Mouse (Mus musculus) testis, adult 2 months (tissue): ENCODE results near the gene Basp1.

Experiments
- CTCF ChIP-seq: fragments of 200-500 bp; IDR thresholded peaks from 2 replicates; pipeline ENCODE4 v1.5.1; 2012; ENCODE audit warnings: low read depth, mild to moderate bottlenecking, inconsistent platforms, low read length, moderate library complexity; ENCODE audit not compliant: control insufficient read depth, insufficient read depth, insufficient replicate concordance
- POLR2A ChIP-seq: fragments of 200-500 bp; IDR thresholded peaks from 2 replicates; pipeline ENCODE4 v1.6.1; 2012; ENCODE audit warnings: low read depth, mild to moderate bottlenecking, inconsistent platforms, low read length, moderate library complexity; ENCODE audit not compliant: control insufficient read depth

- TF ChIP-seq CTCF (no peak), POLR2A (no peak)
These were observed 13.3 kb downstream of the Basp1 start for GRCm38 (mm10) chr15:25400276-25400675.
